26 mouse cellular contexts compared by ENCODE assay signal in the genomic region with DNA sequence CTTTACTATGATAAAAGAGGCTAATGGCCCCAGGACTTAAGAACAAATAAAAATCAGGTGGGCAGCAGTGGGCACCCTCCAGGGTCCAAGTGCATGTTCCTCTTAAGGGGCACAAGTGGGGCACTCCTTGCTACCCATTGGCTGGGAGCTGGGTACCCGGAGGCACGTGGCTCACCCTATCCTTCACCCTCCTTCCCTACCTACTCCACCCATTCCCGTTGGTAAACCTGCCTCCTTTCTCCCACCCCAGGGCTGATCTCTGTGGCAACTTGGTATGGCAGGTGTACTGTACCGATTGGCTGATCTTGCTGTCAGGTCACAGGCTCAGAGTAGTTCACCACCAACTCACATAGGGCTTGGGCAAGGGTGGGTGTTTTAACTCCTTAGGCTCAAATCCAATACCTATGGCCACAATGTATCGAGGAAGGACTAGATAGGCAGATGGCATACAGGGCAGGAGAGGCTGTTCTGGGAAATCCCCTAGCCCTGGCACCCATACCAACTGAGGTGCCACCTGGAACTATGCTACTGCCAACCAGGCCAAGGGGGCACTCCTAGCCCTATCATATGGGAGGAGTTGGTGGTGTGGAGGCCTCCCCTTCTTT. TPM values are rescaled to one million over a fixed set of nuclear protein-coding genes. Genes with fewer than 3 reads are reported as not detected.
DNase-seq lines count a peak whose midpoint lies in the region; ATAC-seq lines count a peak whose summit lies in the region.
"Had no signal": no experiment of that assay in that cellular context is flagged by ENCODE, and none has a peak within 500 bp of the region (broad histone marks: within the 10 kb centered on the region; RNA-seq: fewer than 3 reads in every experiment).

No protein-coding gene starts in this region.

- no peak overlapping the region for H3K4me2 ChIP-seq in embryonic facial prominence, embryonic 15.5 days (replicated peaks)
- H3K4me2 ChIP-seq in lung, embryonic 16.5 days (ENCODE audit: low read depth, low read length) = no peak overlapping the region
- H3K4me2 ChIP-seq: heart, embryonic 15.5 days; limb, embryonic 15.5 days; midbrain, embryonic 15.5 days; neural tube, embryonic 15.5 days had no signal

- H3K27ac ChIP-seq in embryonic facial prominence, embryonic 15.5 days (replicated peaks) = peak overlapping the region; percentile 74
- H3K27ac ChIP-seq in embryonic facial prominence, embryonic 10.5 days (replicated peaks) = no peak overlapping the region
- peak overlapping the region; percentile 7 for H3K27ac ChIP-seq in lung, embryonic 16.5 days (ENCODE audit: low read length)
- H3K27ac ChIP-seq: heart, adult 2 months; heart, embryonic 15.5 days; layer of hippocampus, adult 2 months; liver, embryonic 15.5 days; midbrain, embryonic 15.5 days; neural tube, embryonic 15.5 days had no signal

- H3K9ac ChIP-seq in embryonic facial prominence, embryonic 15.5 days = no peak overlapping the region
- no peak overlapping the region for H3K9ac ChIP-seq in lung, embryonic 16.5 days (ENCODE audit: low read length)
- H3K9ac ChIP-seq: heart, embryonic 15.5 days; limb, embryonic 15.5 days; liver, embryonic 15.5 days; midbrain, embryonic 15.5 days; neural tube, embryonic 15.5 days had no signal

- peaks cover 12% of the 10 kb centered on the region; the same call in 1 of the 2 replicates for H3K36me3 ChIP-seq in embryonic facial prominence, embryonic 15.5 days
- peaks cover 18% of the 10 kb centered on the region for H3K36me3 ChIP-seq in embryonic facial prominence, embryonic 10.5 days (replicated peaks)
- peaks cover 13% of the 10 kb centered on the region for H3K36me3 ChIP-seq in lung, embryonic 16.5 days (ENCODE audit: control insufficient read depth, insufficient read depth, low read length)
- H3K36me3 ChIP-seq: midbrain, embryonic 15.5 days; neural tube, embryonic 15.5 days had no signal

- no peak for DNase-seq in embryonic facial prominence, embryonic 10.5 days (ENCODE audit: low spot score)
- no peak for DNase-seq in lung, postnatal 10 days
- peak; percentile 51 for DNase-seq in lung, postnatal 36 days
- no peak for DNase-seq in embryo, embryonic 11 days
- DNase-seq: adrenal gland, adult 8-10 months; gastrocnemius, postnatal 14 days; heart, adult 2 months; heart, postnatal 4 days; kidney, adult 18-20 months; kidney, postnatal 10 days; right cerebral cortex, postnatal 14 days had no signal

- ATAC-seq in embryonic facial prominence, embryonic 15.5 days (ENCODE audit: insufficient number of reproducible peaks, low FRiP score, low TSS enrichment, low read depth) = no peak
- peak; percentile 41 for ATAC-seq in lung, embryonic 16.5 days (ENCODE audit: low read depth)
- ATAC-seq in megakaryocyte-erythroid progenitor cell, adult 5-6 weeks (replicated peaks; ENCODE audit: low FRiP score, low TSS enrichment, poor library complexity, severe bottlenecking) = no peak
- ATAC-seq: hindbrain, embryonic 16.5 days; midbrain, embryonic 15.5 days; Patski had no signal

- WGBS in embryonic facial prominence, embryonic 15.5 days = 66% methylated on average over 5 of the region's 5 CpGs
- WGBS in embryonic facial prominence, embryonic 10.5 days = 79% methylated on average over 5 of the region's 5 CpGs
- WGBS in lung, embryonic 16.5 days = 67% methylated on average over 5 of the region's 5 CpGs

- H3K9me3 ChIP-seq in embryonic facial prominence, embryonic 15.5 days (replicated peaks) = no peaks in the 10 kb centered on the region
- no peaks in the 10 kb centered on the region for H3K9me3 ChIP-seq in embryonic facial prominence, embryonic 10.5 days
- H3K9me3 ChIP-seq in lung, embryonic 16.5 days (ENCODE audit: control insufficient read depth, low read length) = no peaks in the 10 kb centered on the region
- H3K9me3 ChIP-seq: heart, embryonic 15.5 days; limb, embryonic 15.5 days; liver, embryonic 15.5 days; megakaryocyte, embryonic 14.5 days; midbrain, embryonic 15.5 days; neural tube, embryonic 15.5 days had no signal

- peaks cover 59% of the 10 kb centered on the region for H3K4me1 ChIP-seq in embryonic facial prominence, embryonic 15.5 days
- H3K4me1 ChIP-seq in embryonic facial prominence, embryonic 10.5 days = peaks cover 55% of the 10 kb centered on the region
- H3K4me1 ChIP-seq in lung, embryonic 16.5 days (replicated peaks; ENCODE audit: control insufficient read depth, insufficient read depth, low read length) = peaks cover 40% of the 10 kb centered on the region

- H3K27me3 ChIP-seq in embryonic facial prominence, embryonic 15.5 days = no peaks in the 10 kb centered on the region
- peaks cover 36% of the 10 kb centered on the region for H3K27me3 ChIP-seq in embryonic facial prominence, embryonic 10.5 days (replicated peaks; ENCODE audit: low read depth, poor library complexity, severe bottlenecking)
- H3K27me3 ChIP-seq in lung, embryonic 16.5 days (ENCODE audit: control insufficient read depth, insufficient read depth, low read depth, low read length) = no peaks in the 10 kb centered on the region
- H3K27me3 ChIP-seq: heart, embryonic 15.5 days; limb, embryonic 15.5 days; liver, embryonic 15.5 days; midbrain, embryonic 15.5 days; neural tube, embryonic 15.5 days; Patski had no signal

- H3K4me3 ChIP-seq in embryonic facial prominence, embryonic 15.5 days (replicated peaks) = no peak overlapping the region
- H3K4me3 ChIP-seq in embryonic facial prominence, embryonic 10.5 days = no peak overlapping the region
- no peak overlapping the region for H3K4me3 ChIP-seq in lung, embryonic 16.5 days (ENCODE audit: low read length)
- H3K4me3 ChIP-seq: heart, adult 2 months; heart, embryonic 15.5 days; layer of hippocampus, adult 2 months; limb, embryonic 15.5 days; liver, embryonic 15.5 days; megakaryocyte, embryonic 14.5 days; midbrain, embryonic 15.5 days; myocyte; neural tube, embryonic 15.5 days had no signal

RNA-seq across cellular contexts. Expression of a gene that starts 10.8 kb away (rescaled TPM):
- polyA plus RNA-seq in embryonic facial prominence, embryonic 15.5 days (2015; fragmentation: Nextera tagmentation; extraction: Ambion mirVana) = 8.2 and 9.0 TPM in 2 replicates
- 0.98 and 1.2 TPM in 2 replicates for polyA plus RNA-seq in embryonic facial prominence, embryonic 10.5 days (2016; fragmentation: Nextera tagmentation; extraction: Ambion mirVana)
- polyA plus RNA-seq in lung, embryonic 16.5 days (2015; fragmentation: Nextera tagmentation; extraction: Ambion mirVana) = 4.8 and 5.9 TPM in 2 replicates
- 5.0 and 6.6 TPM in 2 replicates for total RNA-seq in megakaryocyte-erythroid progenitor cell, adult 5-6 weeks (2014; fragmentation: Nextera tagmentation)
- total RNA-seq in megakaryocyte-erythroid progenitor cell, adult 5-6 weeks (2017) = 7.3 and 11.5 TPM in 2 replicates

RNA-seq across cellular contexts. Expression of a gene that starts 18.7 kb away (rescaled TPM):
- polyA plus RNA-seq in embryonic facial prominence, embryonic 15.5 days (2015; fragmentation: Nextera tagmentation; extraction: Ambion mirVana) = 0.46 and 0.64 TPM in 2 replicates
- 0.20 and 0.47 TPM in 2 replicates for polyA plus RNA-seq in embryonic facial prominence, embryonic 10.5 days (2016; fragmentation: Nextera tagmentation; extraction: Ambion mirVana)
- 0.13 and 0.53 TPM in 2 replicates for polyA plus RNA-seq in lung, embryonic 16.5 days (2015; fragmentation: Nextera tagmentation; extraction: Ambion mirVana)
- total RNA-seq in megakaryocyte-erythroid progenitor cell, adult 5-6 weeks (2014; fragmentation: Nextera tagmentation) = not detected in 2 replicates
- not detected in 2 replicates for total RNA-seq in megakaryocyte-erythroid progenitor cell, adult 5-6 weeks (2017)
- total RNA-seq: gastrocnemius, postnatal 14 days; heart, adult 2 months; layer of hippocampus, adult 2 months; left cerebral cortex, postnatal 36 days had no signal
- polyA plus RNA-seq: liver, embryonic 15.5 days had no signal

RNA-seq across cellular contexts. Expression of a gene that starts 18.8 kb away (rescaled TPM):
- 0.25 and 0.91 TPM in 2 replicates for polyA plus RNA-seq in embryonic facial prominence, embryonic 15.5 days (2015; fragmentation: Nextera tagmentation; extraction: Ambion mirVana)
- 0.74 TPM in 1 of 2 replicates, not detected in the other for polyA plus RNA-seq in embryonic facial prominence, embryonic 10.5 days (2016; fragmentation: Nextera tagmentation; extraction: Ambion mirVana)
- 0.21 TPM in 1 of 2 replicates, not detected in the other for polyA plus RNA-seq in lung, embryonic 16.5 days (2015; fragmentation: Nextera tagmentation; extraction: Ambion mirVana)
- total RNA-seq in megakaryocyte-erythroid progenitor cell, adult 5-6 weeks (2014; fragmentation: Nextera tagmentation) = 3.5 and 3.6 TPM in 2 replicates
- not detected in 2 replicates for total RNA-seq in megakaryocyte-erythroid progenitor cell, adult 5-6 weeks (2017)
- total RNA-seq: gastrocnemius, postnatal 14 days; heart, adult 2 months had no signal
- polyA plus RNA-seq: heart, embryonic 15.5 days; hindbrain, embryonic 16.5 days; limb, embryonic 15.5 days; liver, embryonic 15.5 days; myocyte; Patski; thymus, postnatal 0 days had no signal

RNA-seq across cellular contexts. Expression of a gene that starts 22.0 kb away (rescaled TPM):
- polyA plus RNA-seq in embryonic facial prominence, embryonic 15.5 days (2015; fragmentation: Nextera tagmentation; extraction: Ambion mirVana) = 0.13 and 0.21 TPM in 2 replicates
- 0.09 and 0.15 TPM in 2 replicates for polyA plus RNA-seq in embryonic facial prominence, embryonic 10.5 days (2016; fragmentation: Nextera tagmentation; extraction: Ambion mirVana)
- 0.06 TPM in 1 of 2 replicates, not detected in the other for polyA plus RNA-seq in lung, embryonic 16.5 days (2015; fragmentation: Nextera tagmentation; extraction: Ambion mirVana)
- total RNA-seq in megakaryocyte-erythroid progenitor cell, adult 5-6 weeks (2014; fragmentation: Nextera tagmentation) = not detected in 2 replicates
- total RNA-seq in megakaryocyte-erythroid progenitor cell, adult 5-6 weeks (2017) = not detected in 2 replicates
- total RNA-seq: gastrocnemius, postnatal 14 days; heart, adult 2 months had no signal
- polyA plus RNA-seq: heart, embryonic 15.5 days; thymus, postnatal 0 days had no signal

RNA-seq across cellular contexts. Expression of a gene that starts 27.9 kb away (rescaled TPM):
- 28.5 and 34.6 TPM in 2 replicates for polyA plus RNA-seq in embryonic facial prominence, embryonic 15.5 days (2015; fragmentation: Nextera tagmentation; extraction: Ambion mirVana)
- polyA plus RNA-seq in embryonic facial prominence, embryonic 10.5 days (2016; fragmentation: Nextera tagmentation; extraction: Ambion mirVana) = 25.3 and 28.2 TPM in 2 replicates
- 24.0 and 26.9 TPM in 2 replicates for polyA plus RNA-seq in lung, embryonic 16.5 days (2015; fragmentation: Nextera tagmentation; extraction: Ambion mirVana)
- total RNA-seq in megakaryocyte-erythroid progenitor cell, adult 5-6 weeks (2014; fragmentation: Nextera tagmentation) = 24.8 and 27.7 TPM in 2 replicates
- 10.7 and 12.6 TPM in 2 replicates for total RNA-seq in megakaryocyte-erythroid progenitor cell, adult 5-6 weeks (2017)
